Mouse (Mus musculus) stomach, embryonic 16.5 days (tissue): ENCODE measurements around the gene Gm13084. TPM values are rescaled to one million over a fixed set of nuclear protein-coding genes. Genes with fewer than 3 reads are reported as not detected.
"Not testable (repeated sequence)": the region's sequence is repeated elsewhere in the genome, so short reads cannot be mapped to it uniquely, and the experiment has no call there.

Experiments used
- ATAC-seq: fragments of 200-750 bp; cut with Nextera tagmentation; 2 replicates; pipeline ENCODE4 v1.8.0; 2017; ENCODE audit warnings: moderate number of reproducible peaks, moderate TSS enrichment; ENCODE audit not compliant: insufficient read depth, low FRiP score
- H3K27ac ChIP-seq: fragments of 300-500 bp; sonication (generic); 2 replicates; pipeline ENCODE4 v1.5.1; 2014; ENCODE audit warnings: low read length
- H3K27me3 ChIP-seq: fragments of 300-500 bp; sonication (generic); 2 replicates; pipeline ENCODE4 v1.6.1; 2014; ENCODE audit warnings: low read length, control low read depth, mixed read lengths; ENCODE audit not compliant: control insufficient read depth, insufficient read depth
- H3K36me3 ChIP-seq: fragments of 300-500 bp; sonication (generic); 2 replicates; pipeline ENCODE4 v1.6.1; 2014; ENCODE audit warnings: low read length; ENCODE audit not compliant: control insufficient read depth, insufficient read depth
- H3K4me1 ChIP-seq: fragments of 300-500 bp; sonication (generic); 2 replicates; pipeline ENCODE4 v1.6.1; 2014; ENCODE audit warnings: low read length, control low read depth, mixed read lengths; ENCODE audit not compliant: control insufficient read depth, insufficient read depth
- H3K4me2 ChIP-seq: fragments of 300-500 bp; sonication (generic); 2 replicates; pipeline ENCODE4 v1.6.1; 2014; ENCODE audit warnings: low read depth, low read length, mixed read lengths
- H3K4me3 ChIP-seq: fragments of 300-500 bp; sonication (generic); replicated peaks from 2 replicates; pipeline ENCODE4 v1.5.1; 2014; ENCODE audit warnings: mild to moderate bottlenecking, low read length
- H3K9ac ChIP-seq: fragments of 300-500 bp; sonication (generic); 2 replicates; pipeline ENCODE4 v1.6.1; 2014; ENCODE audit warnings: low read length
- H3K9me3 ChIP-seq: fragments of 300-500 bp; sonication (generic); replicated peaks from 2 replicates; pipeline ENCODE4 v1.6.1; 2016; ENCODE audit warnings: low read length, control low read depth; ENCODE audit not compliant: control insufficient read depth
- WGBS: fragments of 180-500 bp; shearing (Covaris S2); extraction: QIAGEN DNeasy Blood & Tissue Kit; methylation state at CpG from one replicate; pipeline ENCODE4 v1.1.7; 2014; 5-methylcytosine and 5-hydroxymethylcytosine counted together
- polyA plus RNA-seq: library from polyadenylated mRNA; unstranded; fragments of >200 nt; fragmentation: Nextera tagmentation; extraction: Ambion mirVana; gene quantifications from 2 replicates; pipeline ENCODE4 v1.2.1, GENCODE M21; 2015

Gene Gm13084
- not detected in 2 replicates for polyA plus RNA-seq

DNA sequence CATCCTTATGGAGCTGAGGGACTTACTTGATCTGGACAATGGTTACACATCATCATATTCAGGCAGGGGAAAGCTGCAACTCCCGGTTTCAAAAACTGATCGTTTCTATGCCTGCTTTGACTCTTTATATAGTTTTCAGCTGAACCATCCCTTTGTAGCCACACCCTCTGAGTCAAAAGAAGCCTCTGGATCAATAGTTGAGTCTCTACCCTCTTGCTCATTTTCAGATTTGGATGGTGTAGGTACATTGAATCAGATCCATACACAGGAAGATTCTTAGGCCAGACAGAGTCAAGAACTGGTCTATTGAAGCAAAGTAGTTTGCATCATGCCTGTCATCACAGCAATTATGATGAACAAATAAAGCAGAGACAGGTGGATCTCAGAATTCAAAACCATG lies at the start of gene Gm13084:
TSS of gene Gm13084 (minus strand) at position 101 of the 400 bp plus-strand sequence.
- Histone ChIP-seq H3K36me3 (no peaks in the 10 kb centered on the region), H3K4me3 (no peak within 1 kb of the TSS), H3K27ac (no peak within 1 kb of the TSS), H3K9me3 (no peaks in the 10 kb centered on the region), H3K9ac (no peak within 1 kb of the TSS), H3K4me1 (no peaks in the 10 kb centered on the region), H3K27me3 (no peaks in the 10 kb centered on the region), H3K4me2 (no peak within 1 kb of the TSS)
- no peak for ATAC-seq
- 70% methylated on average over 2 of the region's 2 CpGs for WGBS

GRCm38 (mm10) chr4:143846197-143846596 lies 30.3 kb upstream of the Gm13084 start, which contains the start of gene Gm13103:
Gene Gm13103 (plus strand): TSS chr4:143846497.
- not testable (repeated sequence) for ATAC-seq, H3K4me2 ChIP-seq, H3K36me3 ChIP-seq, H3K4me1 ChIP-seq, H3K27me3 ChIP-seq, H3K9ac ChIP-seq, H3K4me3 ChIP-seq, H3K9me3 ChIP-seq, H3K27ac ChIP-seq

DNA sequence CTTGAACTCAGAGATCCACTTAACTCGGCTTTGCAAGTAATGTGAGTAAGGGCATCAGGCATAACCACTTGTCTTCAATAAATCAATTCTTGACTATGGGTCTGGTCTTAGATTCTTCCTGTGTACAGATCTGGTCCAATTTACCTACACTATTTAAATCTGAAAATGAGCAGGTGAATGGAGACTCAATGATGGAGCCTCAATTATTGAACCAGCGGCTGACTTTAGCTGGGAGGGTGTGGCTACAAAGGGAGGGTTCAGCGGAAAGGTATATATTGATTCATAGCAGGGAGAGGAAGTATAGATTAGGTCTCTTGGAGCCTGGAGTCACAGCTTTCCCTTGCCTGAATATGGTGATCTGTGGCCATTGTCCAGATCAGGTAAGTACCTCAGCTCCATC lies 26.8 kb downstream of the Gm13084 start, which contains the start of gene Gm13023:
TSS of gene Gm13023 (plus strand) at position 301 of the 400 bp plus-strand sequence.
- H3K36me3 ChIP-seq, H3K4me2 ChIP-seq, H3K4me3 ChIP-seq, H3K9me3 ChIP-seq, H3K9ac ChIP-seq, H3K27me3 ChIP-seq, H3K27ac ChIP-seq, ATAC-seq, H3K4me1 ChIP-seq: not testable (repeated sequence)
- 93% methylated on average over 3 of the region's 3 CpGs for WGBS

Other genes starting within 250 kb of the Gm13084 start
- not detected in 2 replicates for gene Gm13083, start 201.1 kb downstream of the Gm13084 start, polyA plus RNA-seq
- gene Gm13088, start 158.8 kb downstream of the Gm13084 start, polyA plus RNA-seq = not detected in 2 replicates
- not detected in 2 replicates for gene Gm13089, start 113.4 kb downstream of the Gm13084 start, polyA plus RNA-seq
- not detected in 2 replicates for gene Gm13078, start 96.6 kb downstream of the Gm13084 start, polyA plus RNA-seq
- gene Gm13023, start 26.7 kb downstream of the Gm13084 start, polyA plus RNA-seq = not detected in 2 replicates
- not detected in 2 replicates for gene Gm13103, start 30.4 kb upstream of the Gm13084 start, polyA plus RNA-seq
- not detected in 2 replicates for gene Pramef6, start 84.3 kb upstream of the Gm13084 start, polyA plus RNA-seq
- gene Pramef25, start 134.9 kb upstream of the Gm13084 start, polyA plus RNA-seq = not detected in 2 replicates
- gene Gm13101, start 150.9 kb upstream of the Gm13084 start, polyA plus RNA-seq = not detected in 2 replicates
- not detected in 2 replicates for gene Pramef17, start 178.3 kb upstream of the Gm13084 start, polyA plus RNA-seq
- not detected in 2 replicates for gene Pramel4, start 243.0 kb upstream of the Gm13084 start, polyA plus RNA-seq